14 mouse cellular contexts compared by ENCODE assay signal in genomic region chr11:60940501-60940900, GRCm38 (mm10). TPM values are rescaled to one million over a fixed set of nuclear protein-coding genes. Genes with fewer than 3 reads are reported as not detected.
DNase-seq lines count a peak whose midpoint lies in the region; ATAC-seq and TF ChIP-seq lines count a peak whose summit lies in the region.
"Had no signal": no experiment of that assay in that cellular context is flagged by ENCODE, and none has a peak within 500 bp of the region (broad histone marks: within the 10 kb centered on the region; RNA-seq: fewer than 3 reads in every experiment).

No protein-coding gene starts in this region.

- no peak for ATAC-seq in lung, embryonic 15.5 days (ENCODE audit: borderline replicate concordance, extremely low read depth, low FRiP score, low TSS enrichment)
- ATAC-seq in intestine, embryonic 15.5 days: no peak
- no peak for ATAC-seq in stomach, embryonic 16.5 days (ENCODE audit: insufficient read depth, low FRiP score)
- ATAC-seq: activated CD4-positive, CD25-positive, alpha-beta regulatory T cell, adult 4 months had no signal

- H3K36me3 ChIP-seq in kidney, adult 2 months (ENCODE audit: control insufficient read depth, insufficient read depth, low read length): no peaks in the 10 kb centered on the region; the same call in 1 of the 2 replicates
- H3K36me3 ChIP-seq in lung, embryonic 15.5 days: peaks cover 34% of the 10 kb centered on the region
- H3K36me3 ChIP-seq in intestine, embryonic 15.5 days: peaks cover 23% of the 10 kb centered on the region
- peaks cover 14% of the 10 kb centered on the region; the same call in 1 of the 2 replicates for H3K36me3 ChIP-seq in stomach, embryonic 16.5 days (ENCODE audit: control insufficient read depth, insufficient read depth, low read length)

- 26% methylated on average over 5 of the region's 5 CpGs for WGBS in kidney, adult 2 months
- 66% methylated on average over 5 of the region's 5 CpGs for WGBS in lung, embryonic 15.5 days
- WGBS in intestine, embryonic 15.5 days: 80% methylated on average over 5 of the region's 5 CpGs
- WGBS in stomach, embryonic 16.5 days: 86% methylated on average over 5 of the region's 5 CpGs

- peaks cover 50% of the 10 kb centered on the region for H3K4me1 ChIP-seq in kidney, adult 2 months (ENCODE audit: control insufficient read depth, insufficient read depth, low read length)
- H3K4me1 ChIP-seq in lung, embryonic 15.5 days: peaks cover 43% of the 10 kb centered on the region
- peaks cover 40% of the 10 kb centered on the region for H3K4me1 ChIP-seq in intestine, embryonic 15.5 days (replicated peaks)
- peaks cover 41% of the 10 kb centered on the region for H3K4me1 ChIP-seq in stomach, embryonic 16.5 days (ENCODE audit: control insufficient read depth, insufficient read depth, low read length)
- H3K4me1 ChIP-seq: hindbrain, embryonic 15.5 days had no signal

- H3K4me2 ChIP-seq in lung, embryonic 15.5 days: no peak overlapping the region
- H3K4me2 ChIP-seq in intestine, embryonic 15.5 days (replicated peaks): no peak overlapping the region
- H3K4me2 ChIP-seq in stomach, embryonic 16.5 days (ENCODE audit: low read depth, low read length): no peak overlapping the region
- H3K4me2 ChIP-seq: forebrain, embryonic 12.5 days; hindbrain, embryonic 15.5 days had no signal

- TF ChIP-seq POLR2A in kidney, adult 2 months (IDR thresholded peaks at IDR 0.05; ENCODE audit: low read depth, low read length): no peak

- no peak for TF ChIP-seq CTCF in kidney, adult 2 months (conservative IDR thresholded peaks at IDR 0.05; ENCODE audit: insufficient read depth, insufficient read length, low read depth, low read length)

- no peak overlapping the region for H3K9ac ChIP-seq in lung, embryonic 15.5 days
- H3K9ac ChIP-seq in intestine, embryonic 15.5 days: no peak overlapping the region
- no peak overlapping the region for H3K9ac ChIP-seq in stomach, embryonic 16.5 days (ENCODE audit: low read length)
- H3K9ac ChIP-seq: forebrain, embryonic 12.5 days; hindbrain, embryonic 15.5 days had no signal

- H3K27ac ChIP-seq in kidney, adult 2 months (ENCODE audit: insufficient read depth, low read depth, low read length): peak overlapping the region; percentile 25; the same call in 1 of the 2 replicates
- H3K27ac ChIP-seq in lung, embryonic 15.5 days: peak overlapping the region; percentile 86
- peak overlapping the region; percentile 34; the same call in 1 of the 2 replicates for H3K27ac ChIP-seq in intestine, embryonic 15.5 days
- H3K27ac ChIP-seq in stomach, embryonic 16.5 days (ENCODE audit: low read length): peak overlapping the region; percentile 34; the same call in 1 of the 2 replicates
- H3K27ac ChIP-seq: forebrain, embryonic 12.5 days; hindbrain, embryonic 15.5 days had no signal

- DNase-seq in kidney, adult 2 months: no peak
- DNase-seq in kidney, postnatal 4 days: no peak
- no peak for DNase-seq in lung, postnatal 14 days
- DNase-seq in natural killer cell, adult 2 months (ENCODE audit: low spot score in 2 of 2): no peak
- DNase-seq: cerebellum, adult 18-20 months; embryo, embryonic 11 days; gastrocnemius, postnatal 10 days had no signal

- no peaks in the 10 kb centered on the region for H3K27me3 ChIP-seq in kidney, adult 2 months (replicated peaks; ENCODE audit: control insufficient read depth, insufficient read depth, low read length)
- H3K27me3 ChIP-seq in lung, embryonic 15.5 days: no peaks in the 10 kb centered on the region
- H3K27me3 ChIP-seq in intestine, embryonic 15.5 days (replicated peaks): no peaks in the 10 kb centered on the region
- H3K27me3 ChIP-seq in stomach, embryonic 16.5 days (ENCODE audit: control insufficient read depth, insufficient read depth, low read length): no peaks in the 10 kb centered on the region
- H3K27me3 ChIP-seq: forebrain, embryonic 12.5 days; heart, embryonic 13.5 days; hindbrain, embryonic 15.5 days had no signal

- H3K9me3 ChIP-seq in lung, embryonic 15.5 days: no peaks in the 10 kb centered on the region
- no peaks in the 10 kb centered on the region for H3K9me3 ChIP-seq in intestine, embryonic 15.5 days
- no peaks in the 10 kb centered on the region for H3K9me3 ChIP-seq in stomach, embryonic 16.5 days (replicated peaks; ENCODE audit: control insufficient read depth, low read length)
- H3K9me3 ChIP-seq: forebrain, embryonic 12.5 days; heart, embryonic 13.5 days; hindbrain, embryonic 15.5 days had no signal

- no peak overlapping the region for H3K4me3 ChIP-seq in kidney, adult 2 months (ENCODE audit: insufficient read depth, low read depth, low read length)
- H3K4me3 ChIP-seq in lung, embryonic 15.5 days: no peak overlapping the region
- no peak overlapping the region for H3K4me3 ChIP-seq in intestine, embryonic 15.5 days (replicated peaks)
- H3K4me3 ChIP-seq in stomach, embryonic 16.5 days (replicated peaks; ENCODE audit: low read length): no peak overlapping the region
- H3K4me3 ChIP-seq: forebrain, embryonic 12.5 days; heart, embryonic 13.5 days; hindbrain, embryonic 15.5 days had no signal

RNA-seq across cellular contexts. Expression of gene Map2k3, which starts 8.7 kb away (rescaled TPM):
- 33.0 and 44.8 TPM in 2 replicates for polyA plus RNA-seq in kidney, adult 2 months (2012; rRNA removed)
- polyA plus RNA-seq in lung, embryonic 15.5 days (2015; fragmentation: Nextera tagmentation; extraction: Ambion mirVana): 109 and 115 TPM in 2 replicates
- 127 and 144 TPM in 2 replicates for polyA plus RNA-seq in intestine, embryonic 15.5 days (2015; fragmentation: Nextera tagmentation; extraction: Ambion mirVana)
- 119 and 132 TPM in 2 replicates for polyA plus RNA-seq in stomach, embryonic 16.5 days (2015; fragmentation: Nextera tagmentation; extraction: Ambion mirVana)

RNA-seq across cellular contexts. Expression of gene Natd1, which starts 26.0 kb away (rescaled TPM):
- polyA plus RNA-seq in kidney, adult 2 months (2012; rRNA removed): 39.3 and 46.2 TPM in 2 replicates
- polyA plus RNA-seq in lung, embryonic 15.5 days (2015; fragmentation: Nextera tagmentation; extraction: Ambion mirVana): 21.3 and 26.6 TPM in 2 replicates
- polyA plus RNA-seq in intestine, embryonic 15.5 days (2015; fragmentation: Nextera tagmentation; extraction: Ambion mirVana): 9.6 and 11.9 TPM in 2 replicates
- polyA plus RNA-seq in stomach, embryonic 16.5 days (2015; fragmentation: Nextera tagmentation; extraction: Ambion mirVana): 11.0 and 13.8 TPM in 2 replicates

Comparison
In these comparisons a context has a peak if more than half of its experiments do, and no peak if none do; other contexts are left out.
1. H3K27ac ChIP-seq: peak in every context shown above with its lines; median percentile 86 in lung, embryonic 15.5 days; 34 in intestine, embryonic 15.5 days; 34 in stomach, embryonic 16.5 days; 25 in kidney, adult 2 months.